Mouse (Mus musculus) stomach, embryonic 15.5 days (tissue): ENCODE data around the gene Map3k11. TPM values are rescaled to one million over a fixed set of nuclear protein-coding genes. Genes with fewer than 3 reads are reported as not detected.

ENCODE experiments used
- ATAC-seq: fragments of 200-750 bp; cut with Nextera tagmentation; 2 replicates; pipeline ENCODE4 v1.8.0; 2017; ENCODE audit warnings: low read depth, moderate number of reproducible peaks, moderate TSS enrichment; ENCODE audit not compliant: insufficient read depth, low FRiP score
- H3K27ac ChIP-seq: fragments of 300-500 bp; sonication (generic); 2 replicates; pipeline ENCODE4 v1.5.1; 2015; ENCODE audit warnings: mild to moderate bottlenecking, inconsistent platforms
- H3K27me3 ChIP-seq: fragments of 300-500 bp; sonication (generic); replicated peaks from 2 replicates; pipeline ENCODE4 v1.6.1; 2015; ENCODE audit warnings: inconsistent platforms
- H3K36me3 ChIP-seq: fragments of 300-500 bp; sonication (generic); 2 replicates; pipeline ENCODE4 v1.6.1; 2015; ENCODE audit warnings: inconsistent platforms
- H3K4me1 ChIP-seq: fragments of 300-500 bp; sonication (generic); 2 replicates; pipeline ENCODE4 v1.6.1; 2015; ENCODE audit warnings: inconsistent platforms
- H3K4me2 ChIP-seq: fragments of 300-500 bp; sonication (generic); 2 replicates; pipeline ENCODE4 v1.6.1; 2015; ENCODE audit warnings: mild to moderate bottlenecking, inconsistent platforms
- H3K4me3 ChIP-seq: fragments of 300-500 bp; sonication (generic); replicated peaks from 2 replicates; pipeline ENCODE4 v1.5.1; 2015; ENCODE audit warnings: inconsistent platforms
- H3K9ac ChIP-seq: fragments of 300-500 bp; sonication (generic); 2 replicates; pipeline ENCODE4 v1.6.1; 2015; ENCODE audit warnings: inconsistent platforms
- H3K9me3 ChIP-seq: fragments of 300-500 bp; sonication (generic); 2 replicates; pipeline ENCODE4 v1.6.1; 2016; ENCODE audit warnings: inconsistent platforms
- WGBS: fragments of 180-500 bp; shearing (Covaris S2); methylation state at CpG from one replicate; pipeline ENCODE4 v1.1.7; 2015; 5-methylcytosine and 5-hydroxymethylcytosine counted together
- polyA plus RNA-seq: library from polyadenylated mRNA; unstranded; fragments of >200 nt; fragmentation: Nextera tagmentation; extraction: Ambion mirVana; gene quantifications from 2 replicates; pipeline ENCODE4 v1.2.1, GENCODE M21; 2015

Gene Map3k11
- polyA plus RNA-seq, 1 experiment from 2014 or later, result 27.7 TPM

- peak within 1 kb of the TSS; percentile 90 for H3K27ac ChIP-seq
- H3K27me3 ChIP-seq, result no peaks in the 10 kb centered on the region
- peaks cover 60% of the 10 kb centered on the region for H3K4me1 ChIP-seq
- no peaks in the 10 kb centered on the region for H3K36me3 ChIP-seq
- H3K4me2 ChIP-seq, result peak within 1 kb of the TSS; percentile 88
- H3K9me3 ChIP-seq, result no peaks in the 10 kb centered on the region
- ATAC-seq, result peak; percentile 64
- under 1% methylated on average over 36 of the region's 37 CpGs for WGBS
- H3K4me3 ChIP-seq, result peak within 1 kb of the TSS; percentile 89
- H3K9ac ChIP-seq, result peak within 1 kb of the TSS; percentile 99
Observed at GRCm38 (mm10) chr19:5729444-5729815, 40.9 kb downstream of the Map3k11 start, which contains the start of gene Fam89b. TSS of gene Fam89b (minus strand) at chr19:5729653.

- H3K4me3 ChIP-seq, result peak overlapping the region; percentile 69
- H3K27ac ChIP-seq, result no peak overlapping the region
- H3K4me1 ChIP-seq, result peaks cover 49% of the 10 kb centered on the region
- no peak for ATAC-seq
- H3K9ac ChIP-seq, result peak overlapping the region; percentile 68
- no peaks in the 10 kb centered on the region for H3K9me3 ChIP-seq
- no peaks in the 10 kb centered on the region for H3K36me3 ChIP-seq
- H3K4me2 ChIP-seq, result peak overlapping the region; percentile 87
- WGBS, result 74% methylated on average over 29 of the region's 29 CpGs
- no peaks in the 10 kb centered on the region for H3K27me3 ChIP-seq
Observed at GRCm38 (mm10) chr19:5730314-5731186, 42.0 kb downstream of the Map3k11 start.

DNA sequence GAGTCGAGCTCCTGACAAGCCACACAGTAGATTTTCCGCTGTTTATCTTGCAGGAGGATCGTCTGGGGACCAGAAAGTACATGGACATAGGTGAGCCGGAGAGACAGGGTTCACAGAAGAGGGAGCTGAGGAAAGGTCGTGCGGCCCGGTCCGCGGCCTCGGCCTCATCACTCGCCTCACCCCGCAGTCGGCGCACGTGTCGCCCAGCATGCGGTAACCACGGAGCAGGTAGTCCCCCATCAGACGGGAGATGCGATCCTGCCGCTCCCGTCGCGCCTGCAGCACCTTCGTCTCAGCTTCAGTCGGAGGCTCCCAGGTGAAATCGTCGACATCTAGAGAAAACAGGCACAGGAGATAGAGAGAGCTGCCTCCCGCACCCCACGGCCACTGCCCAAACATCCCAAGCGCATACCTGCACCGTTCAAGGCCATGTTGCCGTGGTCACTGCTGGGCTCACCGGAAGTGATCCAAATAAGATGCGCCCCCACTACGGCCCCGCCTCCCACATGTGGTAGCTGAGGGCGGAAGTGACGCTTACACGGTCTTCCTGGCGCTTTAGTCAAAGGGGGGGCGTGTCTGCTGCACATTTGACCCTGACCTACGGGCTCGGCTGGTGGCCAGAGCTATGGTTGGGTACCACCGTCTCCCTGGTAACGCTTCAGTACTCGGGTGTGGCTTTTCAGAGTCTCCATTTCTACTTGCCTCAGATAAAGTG is 42.9 kb downstream of the Map3k11 start:
- Histone ChIP-seq H3K9me3 (no peaks in the 10 kb centered on the region), H3K27me3 (no peaks in the 10 kb centered on the region), H3K4me3 (peak overlapping the region; percentile 69), H3K4me1 (peaks cover 42% of the 10 kb centered on the region), H3K36me3 (no peaks in the 10 kb centered on the region), H3K27ac (no peak overlapping the region), H3K4me2 (peak overlapping the region; percentile 87), H3K9ac (peak overlapping the region; percentile 68)
- WGBS, result under 1% methylated on average over 47 of the region's 47 CpGs
- peak; percentile 82 for ATAC-seq

GRCm38 (mm10) chr19:5734325-5734724 is 45.8 kb downstream of the Map3k11 start:
- peaks cover 20% of the 10 kb centered on the region for H3K4me1 ChIP-seq
- no peaks in the 10 kb centered on the region for H3K9me3 ChIP-seq
- 80% methylated on average over 9 of the region's 9 CpGs for WGBS
- H3K27me3 ChIP-seq, result no peaks in the 10 kb centered on the region
- H3K27ac ChIP-seq, result no peak overlapping the region
- no peak overlapping the region for H3K4me3 ChIP-seq
- H3K36me3 ChIP-seq, result no peaks in the 10 kb centered on the region
- H3K9ac ChIP-seq, result no peak overlapping the region
- no peak overlapping the region for H3K4me2 ChIP-seq
- ATAC-seq, result no peak

DNA sequence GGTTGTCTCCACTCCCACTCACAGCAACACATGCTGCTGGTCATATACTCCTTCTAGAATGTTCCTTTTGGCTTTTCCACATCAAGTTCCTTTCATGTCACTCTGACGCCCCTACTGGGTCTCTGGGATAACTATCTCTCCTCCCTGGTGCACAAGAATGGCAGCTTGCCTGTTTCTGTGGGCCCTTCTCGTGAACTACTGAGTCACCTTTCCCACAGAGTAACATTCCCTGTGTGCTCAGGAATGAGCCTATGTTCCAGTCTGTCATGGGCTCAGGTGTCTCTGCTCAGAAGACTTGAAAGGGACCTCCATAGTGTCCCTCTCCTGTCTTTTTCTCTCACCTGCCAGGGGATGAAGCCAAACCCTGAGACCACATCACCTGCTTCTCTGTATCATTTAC is 50.9 kb downstream of the Map3k11 start:
- no peak overlapping the region for H3K27ac ChIP-seq
- no peak for ATAC-seq
- 56% methylated on average over 2 of the region's 2 CpGs for WGBS

DNA sequence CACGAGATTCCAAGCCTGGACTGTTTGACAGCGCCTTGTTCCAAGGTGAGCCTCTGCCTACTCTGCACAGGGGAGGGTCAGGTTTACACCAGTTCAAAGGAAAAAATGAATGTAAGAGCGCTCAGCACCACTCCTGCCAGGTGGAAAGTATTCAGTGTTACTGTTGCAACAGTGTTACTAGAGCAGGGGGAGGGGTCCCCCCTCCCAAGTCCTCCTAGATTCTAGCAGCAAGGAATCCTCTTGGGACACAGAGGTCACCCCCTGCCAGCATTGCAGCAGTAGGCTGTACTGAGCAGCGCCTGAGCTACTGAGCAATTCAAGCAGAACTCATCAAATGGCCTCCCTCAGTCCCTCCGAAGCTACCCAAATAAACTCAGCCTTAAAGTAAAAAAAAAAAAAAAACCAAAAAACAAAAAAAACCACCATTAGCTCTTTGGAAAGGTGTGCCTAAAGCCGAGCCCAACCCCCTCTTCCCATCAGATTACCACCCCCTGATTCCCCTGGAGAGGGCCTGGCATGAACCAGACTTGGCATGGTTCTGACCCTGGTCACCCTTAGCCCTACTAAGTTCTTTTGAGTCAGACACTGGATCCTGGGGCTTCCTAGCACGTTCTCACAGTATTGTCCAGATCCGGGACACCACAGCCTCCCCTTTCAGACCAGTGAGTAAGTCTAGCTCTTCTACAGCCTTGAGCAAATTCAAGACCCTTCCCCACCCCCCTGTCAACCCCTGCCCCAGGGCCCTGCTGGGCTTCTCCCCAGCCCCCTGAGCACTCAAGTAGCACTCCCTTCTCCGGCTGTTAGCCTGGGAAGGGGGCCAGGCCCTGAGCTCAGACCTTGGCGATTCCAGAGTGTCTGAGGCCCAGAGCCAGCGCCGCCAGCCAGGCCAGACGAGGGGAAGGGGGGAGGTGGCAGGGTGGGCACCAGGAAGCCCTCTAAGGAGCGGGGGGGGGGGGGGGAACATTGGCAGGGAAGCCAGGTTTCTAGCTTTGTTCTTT is 52.1 kb downstream of the Map3k11 start, which contains the start of gene Ltbp3:
Gene Ltbp3, plus strand, starts transcription at position 585 of the 998 bp plus-strand sequence.
- Histone ChIP-seq H3K36me3 (no peaks in the 10 kb centered on the region), H3K9me3 (no peaks in the 10 kb centered on the region), H3K4me3 (peak within 1 kb of the TSS; percentile 68), H3K27ac (peak within 1 kb of the TSS; percentile 91), H3K9ac (peak within 1 kb of the TSS; percentile 58; the same call in 1 of the 2 replicates), H3K27me3 (peaks cover 6% of the 10 kb centered on the region; the same call in 1 of the 2 replicates), H3K4me2 (peak within 1 kb of the TSS; percentile 97), H3K4me1 (peaks cover 35% of the 10 kb centered on the region)
- peak; percentile 47; the same call in 1 of the 2 replicates for ATAC-seq
- 38% methylated on average over 13 of the region's 14 CpGs for WGBS

More for the DNA sequence above, 50.9 kb downstream of the Map3k11 start:
- H3K36me3 ChIP-seq, result no peaks in the 10 kb centered on the region
- no peaks in the 10 kb centered on the region for H3K9me3 ChIP-seq
- no peak overlapping the region for H3K4me3 ChIP-seq
- H3K4me2 ChIP-seq, result no peak overlapping the region
- no peak overlapping the region for H3K9ac ChIP-seq
- H3K4me1 ChIP-seq, result peaks cover 29% of the 10 kb centered on the region
- 0 out of 2 replicates have a peak, but pooled peaks cover 2% of the 10 kb centered on the region for H3K27me3 ChIP-seq

DNA sequence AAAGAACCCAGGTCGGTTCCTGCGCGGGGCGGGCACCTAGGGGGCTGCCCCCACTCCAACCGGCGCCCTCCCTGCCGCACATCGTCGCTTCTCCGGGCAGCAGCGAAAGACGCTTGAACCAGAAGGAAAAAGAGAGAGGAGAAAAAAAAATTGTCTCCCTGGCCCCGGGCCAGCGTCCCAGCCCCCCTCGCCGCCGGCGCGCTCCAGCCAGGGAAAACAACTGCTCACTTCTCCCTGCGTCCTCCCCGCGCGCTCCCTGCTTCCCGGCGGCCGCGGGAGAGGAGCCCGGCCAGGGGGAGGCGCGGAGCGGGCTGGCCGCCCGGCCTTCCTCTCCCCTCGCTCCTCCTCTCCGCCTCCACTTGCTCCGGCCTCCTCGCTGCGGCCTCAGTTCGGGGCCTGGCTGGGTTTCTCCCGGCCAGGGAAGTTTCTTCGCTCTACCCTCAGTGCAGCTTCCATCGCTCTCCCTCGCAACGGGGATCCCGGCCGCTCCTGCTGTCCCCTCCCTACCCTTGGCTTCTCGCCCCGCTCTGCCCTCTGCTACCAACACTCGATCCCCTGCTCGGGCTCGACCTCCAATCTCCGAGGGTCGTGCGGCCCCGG is 53.2 kb downstream of the Map3k11 start:
- H3K27me3 ChIP-seq, result peaks cover 11% of the 10 kb centered on the region; the same call in 1 of the 2 replicates
- no peaks in the 10 kb centered on the region for H3K36me3 ChIP-seq
- H3K9ac ChIP-seq, result peak overlapping the region; percentile 58
- ATAC-seq, result peak; percentile 80
- H3K4me1 ChIP-seq, result peaks cover 45% of the 10 kb centered on the region
- peak overlapping the region; percentile 91 for H3K27ac ChIP-seq
- H3K9me3 ChIP-seq, result no peaks in the 10 kb centered on the region
- peak overlapping the region; percentile 97 for H3K4me2 ChIP-seq
- H3K4me3 ChIP-seq, result peak overlapping the region; percentile 68
- 2% methylated on average over 53 of the region's 55 CpGs for WGBS

- no peak for ATAC-seq
Observed at GRCm38 (mm10) chr19:5742241-5742641, 53.7 kb downstream of the Map3k11 start.

GRCm38 (mm10) chr19:5743576-5743975 is 55.0 kb downstream of the Map3k11 start:
- Histone ChIP-seq H3K27me3 (peaks cover 15% of the 10 kb centered on the region), H3K4me1 (peaks cover 45% of the 10 kb centered on the region), H3K4me3 (0 out of 2 replicates have a peak overlapping the region, but pooled peaks have one; percentile 68), H3K9me3 (no peaks in the 10 kb centered on the region), H3K9ac (no peak overlapping the region), H3K36me3 (no peaks in the 10 kb centered on the region), H3K27ac (no peak overlapping the region), H3K4me2 (peak overlapping the region; percentile 97)
- ATAC-seq, result no peak
- WGBS, result 47% methylated on average over 5 of the region's 5 CpGs

More at GRCm38 (mm10) chr19:5742241-5742641, 53.7 kb downstream of the Map3k11 start:
- peak overlapping the region; percentile 91 for H3K27ac ChIP-seq
- H3K4me2 ChIP-seq, result peak overlapping the region; percentile 97
- WGBS, result 2% methylated on average over 32 of the region's 32 CpGs
- H3K27me3 ChIP-seq, result peaks cover 12% of the 10 kb centered on the region; the same call in 1 of the 2 replicates
- peaks cover 45% of the 10 kb centered on the region for H3K4me1 ChIP-seq
- peak overlapping the region; percentile 58 for H3K9ac ChIP-seq
- no peaks in the 10 kb centered on the region for H3K9me3 ChIP-seq
- no peaks in the 10 kb centered on the region for H3K36me3 ChIP-seq
- peak overlapping the region; percentile 68 for H3K4me3 ChIP-seq

GRCm38 (mm10) chr19:5745756-5746710 is 57.5 kb downstream of the Map3k11 start:
- H3K27me3 ChIP-seq, result peaks cover 25% of the 10 kb centered on the region
- WGBS, result 15% methylated on average over 33 of the region's 36 CpGs
- peaks cover 34% of the 10 kb centered on the region for H3K4me1 ChIP-seq
- peak overlapping the region; percentile 53 for H3K4me2 ChIP-seq
- peak overlapping the region; percentile 10; the same call in 1 of the 2 replicates for H3K9ac ChIP-seq
- no peaks in the 10 kb centered on the region for H3K36me3 ChIP-seq
- no peak for ATAC-seq
- no peak overlapping the region for H3K27ac ChIP-seq
- H3K9me3 ChIP-seq, result no peaks in the 10 kb centered on the region
- H3K4me3 ChIP-seq, result peak overlapping the region; percentile 19
